Mouse (Mus musculus) intestine, embryonic 14.5 days (tissue): ENCODE measurements around the gene Ifrd2. TPM values are rescaled to one million over a fixed set of nuclear protein-coding genes. Genes with fewer than 3 reads are reported as not detected.

Experiments
- ATAC-seq: fragments of 200-750 bp; cut with Nextera tagmentation; replicated peaks from 2 replicates; pipeline ENCODE4 v1.8.0; 2017; ENCODE audit warnings: low read depth, moderate number of reproducible peaks, moderate TSS enrichment, moderate library complexity; ENCODE audit not compliant: low FRiP score, low TSS enrichment
- DNase-seq: peaks from one replicate; pipeline ENCODE4 v3.0.0-alpha.2; 2018; ENCODE audit warnings: low spot score
- H3K27ac ChIP-seq: fragments of 300-500 bp; sonication (generic); 2 replicates; pipeline ENCODE4 v1.5.1; 2014; ENCODE audit warnings: low read depth, mild to moderate bottlenecking, control low read depth
- H3K27me3 ChIP-seq: fragments of 300-500 bp; sonication (generic); replicated peaks from 2 replicates; pipeline ENCODE4 v1.6.1; 2014; ENCODE audit warnings: low read length, control low read depth; ENCODE audit not compliant: control insufficient read depth, insufficient read depth
- H3K36me3 ChIP-seq: fragments of 300-500 bp; sonication (generic); 2 replicates; pipeline ENCODE4 v1.6.1; 2014; ENCODE audit warnings: low read length, control low read depth; ENCODE audit not compliant: control insufficient read depth, insufficient read depth
- H3K4me1 ChIP-seq: fragments of 300-500 bp; sonication (generic); replicated peaks from 2 replicates; pipeline ENCODE4 v1.6.1; 2014; ENCODE audit warnings: low read length, control low read depth, mixed read lengths; ENCODE audit not compliant: control insufficient read depth, insufficient read depth
- H3K4me2 ChIP-seq: fragments of 300-500 bp; sonication (generic); 2 replicates; pipeline ENCODE4 v1.6.1; 2014; ENCODE audit warnings: low read length
- H3K4me3 ChIP-seq: fragments of 300-500 bp; sonication (generic); 2 replicates; pipeline ENCODE4 v1.5.1; 2014; ENCODE audit warnings: low read depth, low read length, control low read depth, mixed read lengths
- H3K9ac ChIP-seq: fragments of 300-500 bp; sonication (generic); 2 replicates; pipeline ENCODE4 v1.6.1; 2014; ENCODE audit warnings: mild to moderate bottlenecking, low read length
- H3K9me3 ChIP-seq: fragments of 300-500 bp; sonication (generic); 2 replicates; pipeline ENCODE4 v1.6.1; 2016; ENCODE audit warnings: low read length, control low read depth; ENCODE audit not compliant: control insufficient read depth
- WGBS: fragments of 180-500 bp; shearing (Covaris S2); extraction: QIAGEN DNeasy Blood & Tissue Kit; methylation state at CpG from one replicate; pipeline ENCODE4 v1.1.7; 2014; 5-methylcytosine and 5-hydroxymethylcytosine counted together
- polyA plus RNA-seq: library from polyadenylated mRNA; unstranded; fragments of >200 nt; fragmentation: Nextera tagmentation; extraction: Ambion mirVana; gene quantifications from 2 replicates; pipeline ENCODE4 v1.2.1, GENCODE M21; 2014

The Ifrd2 gene
- polyA plus RNA-seq, 1 experiment from 2014 or later, result 77.4 TPM

DNA sequence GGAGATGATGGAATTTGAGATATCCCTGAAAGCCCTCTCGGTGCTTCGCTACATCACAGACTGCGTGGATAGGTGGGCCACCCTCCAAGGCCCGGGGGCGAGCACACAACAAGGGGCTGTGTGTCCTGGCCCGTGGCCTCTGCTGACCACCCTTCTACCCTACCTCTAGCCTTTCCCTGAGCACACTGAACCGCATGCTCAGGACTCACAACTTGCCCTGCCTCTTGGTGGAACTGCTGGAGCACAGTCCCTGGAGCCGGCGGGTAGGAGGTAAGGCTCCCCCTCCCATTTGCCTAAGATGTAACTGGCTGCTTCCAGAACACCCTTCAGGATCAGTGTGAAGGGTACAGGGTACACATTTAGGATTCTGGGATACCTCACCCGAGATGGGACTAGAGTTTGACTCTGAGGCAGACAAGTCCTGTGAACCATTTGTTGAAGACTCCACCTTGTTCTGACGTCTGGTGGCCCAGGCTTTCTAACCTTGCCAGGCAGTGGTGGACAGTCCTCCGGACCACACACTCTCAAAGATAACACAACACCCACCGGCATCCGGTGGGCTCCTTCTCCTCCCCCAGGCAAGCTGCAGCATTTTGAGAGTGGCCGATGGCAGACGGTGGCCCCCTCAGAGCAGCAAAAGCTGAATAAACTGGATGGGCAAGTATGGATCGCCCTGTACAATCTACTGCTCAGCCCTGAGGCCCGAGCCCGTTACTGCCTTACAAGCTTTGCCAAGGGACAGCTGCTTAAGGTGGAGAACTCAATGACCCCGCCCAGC is 38.0 kb upstream of the Ifrd2 start:
- peaks cover 40% of the 10 kb centered on the region for H3K4me1 ChIP-seq

DNA sequence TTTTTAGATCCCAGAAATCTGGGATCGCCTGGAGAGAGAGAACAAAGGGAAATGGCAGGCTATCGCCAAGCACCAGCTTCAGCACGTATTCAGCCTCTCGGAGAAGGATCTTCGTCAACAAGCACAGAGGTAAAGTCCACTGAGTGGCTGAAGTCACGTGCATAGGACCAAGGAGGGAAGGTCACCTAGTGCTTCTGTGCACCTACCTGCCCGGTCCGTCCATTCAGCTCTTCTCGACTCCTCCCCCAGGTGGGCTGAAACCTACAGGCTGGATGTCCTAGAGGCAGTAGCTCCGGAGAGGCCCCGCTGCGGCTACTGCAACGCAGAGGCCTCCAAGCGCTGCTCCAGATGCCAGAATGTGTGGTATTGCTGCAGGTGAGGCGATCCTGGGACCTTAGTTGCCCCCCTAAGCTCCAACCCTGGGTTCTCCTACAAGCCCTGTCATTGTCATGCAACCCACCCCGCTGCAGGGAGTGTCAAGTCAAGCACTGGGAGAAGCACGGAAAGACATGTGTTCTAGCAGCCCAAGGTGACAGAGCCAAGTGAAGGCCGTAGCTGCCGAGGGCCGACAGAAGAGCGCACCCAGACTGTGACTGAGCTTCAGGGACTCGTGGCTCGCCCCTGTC is 36.8 kb upstream of the Ifrd2 start:
- 37% methylated on average over 23 of the region's 23 CpGs for WGBS
- Histone ChIP-seq H3K36me3 (no peaks in the 10 kb centered on the region), H3K4me1 (peaks cover 42% of the 10 kb centered on the region), H3K27ac (peak overlapping the region; percentile 54; the same call in 1 of the 2 replicates), H3K4me2 (peak overlapping the region; percentile 98), H3K9ac (peak overlapping the region; percentile 65), H3K27me3 (no peaks in the 10 kb centered on the region), H3K4me3 (peak overlapping the region; percentile 46; the same call in 1 of the 2 replicates), H3K9me3 (no peaks in the 10 kb centered on the region)
- DNase-seq (no peak), ATAC-seq (no peak)

More for the DNA sequence above, 38.0 kb upstream of the Ifrd2 start:
- no peak for ATAC-seq
- Histone ChIP-seq H3K4me3 (no peak overlapping the region), H3K27me3 (no peaks in the 10 kb centered on the region), H3K9ac (no peak overlapping the region), H3K27ac (no peak overlapping the region), H3K9me3 (no peaks in the 10 kb centered on the region), H3K36me3 (peaks cover 10% of the 10 kb centered on the region), H3K4me2 (no peak overlapping the region)
- no peak for DNase-seq
- WGBS, result 83% methylated on average over 20 of the region's 20 CpGs

DNA sequence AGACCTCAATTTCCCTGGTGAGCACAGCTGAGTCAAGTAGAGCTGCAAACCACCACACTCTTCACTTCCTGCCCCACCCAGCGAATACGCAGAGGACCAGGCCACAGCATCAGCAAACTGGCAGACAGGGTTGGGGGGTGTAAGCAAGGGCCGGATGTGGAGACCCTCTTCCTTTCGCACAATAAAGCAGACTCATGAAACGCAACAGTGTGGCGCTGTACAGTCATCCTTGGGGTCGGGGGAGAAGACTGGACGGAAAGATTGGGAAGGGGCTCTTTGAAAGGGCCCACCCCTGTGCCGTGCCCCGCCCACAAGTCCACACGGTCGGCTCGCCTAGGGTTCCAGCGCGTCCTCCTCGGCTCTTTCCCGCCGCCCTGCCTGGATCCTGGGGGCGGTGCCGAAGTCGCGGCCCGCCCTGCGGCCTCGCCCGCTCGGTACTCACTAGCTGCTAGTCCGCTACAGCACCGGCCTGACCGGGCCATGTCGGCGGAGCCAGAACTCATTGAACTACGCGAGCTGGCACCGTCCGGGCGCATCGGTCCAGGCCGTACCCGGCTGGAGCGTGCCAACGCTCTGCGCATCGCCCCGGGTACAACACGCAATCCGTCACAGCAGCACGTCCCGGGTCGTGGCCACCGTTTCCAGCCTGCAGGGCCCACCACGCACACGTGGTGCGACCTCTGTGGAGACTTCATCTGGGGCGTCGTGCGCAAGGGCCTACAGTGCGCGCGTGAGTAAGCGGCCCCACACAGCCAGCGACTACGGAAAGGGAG is 36.1 kb upstream of the Ifrd2 start, which contains the start of gene Rassf1:
Rassf1 (plus strand) TSS at position 439 of the 773 bp plus-strand sequence.
- peak; percentile 78 for DNase-seq
- no peaks in the 10 kb centered on the region for H3K27me3 ChIP-seq
- H3K9ac ChIP-seq, result peak within 1 kb of the TSS; percentile 65
- H3K36me3 ChIP-seq, result no peaks in the 10 kb centered on the region
- peak within 1 kb of the TSS; percentile 46 for H3K4me3 ChIP-seq
- H3K4me2 ChIP-seq, result peak within 1 kb of the TSS; percentile 98
- H3K9me3 ChIP-seq, result no peaks in the 10 kb centered on the region
- peaks cover 49% of the 10 kb centered on the region for H3K4me1 ChIP-seq
- H3K27ac ChIP-seq, result peak within 1 kb of the TSS; percentile 54
- under 1% methylated on average over 63 of the region's 63 CpGs for WGBS
- peak; percentile 24 for ATAC-seq

DNA sequence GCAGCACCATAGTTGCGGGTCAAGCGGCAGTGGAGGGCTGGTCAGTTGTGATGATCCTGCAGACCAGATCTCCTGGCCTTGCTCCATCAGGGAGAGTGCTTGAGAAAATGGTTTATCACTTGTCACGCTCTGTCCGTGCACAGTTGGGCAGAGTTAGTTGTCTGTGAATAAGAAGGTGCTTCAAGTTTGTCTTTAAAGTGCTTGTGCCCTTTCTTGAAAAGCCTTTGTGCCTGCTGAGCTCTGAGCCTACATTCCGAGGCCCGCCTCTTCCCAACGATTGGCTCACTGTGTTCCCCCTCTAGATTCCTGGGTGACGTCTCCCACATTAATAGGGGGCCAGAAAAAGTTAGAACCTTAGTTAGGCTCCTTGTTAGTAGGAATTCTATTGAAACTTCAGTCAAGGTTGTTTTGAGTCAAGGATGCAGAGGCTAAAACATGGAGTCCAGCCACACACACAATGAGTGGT is 35.5 kb upstream of the Ifrd2 start:
- H3K27ac ChIP-seq, result peak overlapping the region; percentile 54; the same call in 1 of the 2 replicates
- H3K36me3 ChIP-seq, result peaks cover 4% of the 10 kb centered on the region
- ATAC-seq, result no peak
- peaks cover 48% of the 10 kb centered on the region for H3K4me1 ChIP-seq
- H3K4me3 ChIP-seq, result peak overlapping the region; percentile 46
- H3K9ac ChIP-seq, result peak overlapping the region; percentile 65
- WGBS, result 13% methylated on average over 8 of the region's 8 CpGs
- H3K27me3 ChIP-seq, result no peaks in the 10 kb centered on the region
- no peaks in the 10 kb centered on the region for H3K9me3 ChIP-seq
- DNase-seq, result no peak
- H3K4me2 ChIP-seq, result peak overlapping the region; percentile 98

DNA sequence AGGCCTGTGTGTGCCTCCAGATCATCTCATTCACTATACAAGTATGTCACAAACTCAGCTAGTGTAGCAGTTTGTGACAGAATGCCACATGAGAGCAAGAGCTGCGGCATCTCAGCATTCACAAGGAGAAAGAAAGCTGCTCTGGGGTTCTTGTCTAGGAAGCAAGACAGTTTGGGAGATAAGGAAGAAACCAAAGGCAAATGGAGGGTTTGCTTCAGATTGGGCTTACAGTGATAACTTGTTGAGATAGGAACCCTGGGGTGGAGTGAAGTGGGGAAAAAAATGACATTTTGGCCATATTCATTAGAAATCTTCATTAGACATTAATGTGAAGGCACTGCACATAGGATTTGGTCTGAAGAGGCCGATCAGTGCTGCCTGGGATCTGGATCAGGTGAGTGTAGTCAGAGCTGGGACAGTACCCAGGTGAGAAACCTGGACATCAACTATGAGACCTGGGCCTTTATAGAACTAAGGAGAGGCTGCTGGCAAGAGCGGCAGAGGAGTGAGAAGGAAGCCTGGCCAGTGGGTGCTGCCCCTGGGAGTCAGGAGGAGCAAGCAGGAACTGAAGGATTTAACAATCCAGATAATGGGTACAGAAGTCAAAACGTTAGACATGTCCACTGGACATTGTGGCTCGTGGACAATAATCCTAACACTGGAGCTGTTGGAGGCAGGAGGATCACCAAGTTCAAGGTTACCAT is 34.6 kb upstream of the Ifrd2 start:
- DNase-seq, result no peak
- WGBS, result 78% methylated on average over 5 of the region's 5 CpGs
- H3K27ac ChIP-seq, result no peak overlapping the region
- peaks cover 13% of the 10 kb centered on the region for H3K36me3 ChIP-seq
- peaks cover 42% of the 10 kb centered on the region for H3K4me1 ChIP-seq
- peak overlapping the region; percentile 57 for H3K4me3 ChIP-seq
- H3K27me3 ChIP-seq, result no peaks in the 10 kb centered on the region
- peak overlapping the region; percentile 59; the same call in 1 of the 2 replicates for H3K9ac ChIP-seq
- H3K9me3 ChIP-seq, result no peaks in the 10 kb centered on the region
- H3K4me2 ChIP-seq, result peak overlapping the region; percentile 98
- ATAC-seq, result no peak

DNA sequence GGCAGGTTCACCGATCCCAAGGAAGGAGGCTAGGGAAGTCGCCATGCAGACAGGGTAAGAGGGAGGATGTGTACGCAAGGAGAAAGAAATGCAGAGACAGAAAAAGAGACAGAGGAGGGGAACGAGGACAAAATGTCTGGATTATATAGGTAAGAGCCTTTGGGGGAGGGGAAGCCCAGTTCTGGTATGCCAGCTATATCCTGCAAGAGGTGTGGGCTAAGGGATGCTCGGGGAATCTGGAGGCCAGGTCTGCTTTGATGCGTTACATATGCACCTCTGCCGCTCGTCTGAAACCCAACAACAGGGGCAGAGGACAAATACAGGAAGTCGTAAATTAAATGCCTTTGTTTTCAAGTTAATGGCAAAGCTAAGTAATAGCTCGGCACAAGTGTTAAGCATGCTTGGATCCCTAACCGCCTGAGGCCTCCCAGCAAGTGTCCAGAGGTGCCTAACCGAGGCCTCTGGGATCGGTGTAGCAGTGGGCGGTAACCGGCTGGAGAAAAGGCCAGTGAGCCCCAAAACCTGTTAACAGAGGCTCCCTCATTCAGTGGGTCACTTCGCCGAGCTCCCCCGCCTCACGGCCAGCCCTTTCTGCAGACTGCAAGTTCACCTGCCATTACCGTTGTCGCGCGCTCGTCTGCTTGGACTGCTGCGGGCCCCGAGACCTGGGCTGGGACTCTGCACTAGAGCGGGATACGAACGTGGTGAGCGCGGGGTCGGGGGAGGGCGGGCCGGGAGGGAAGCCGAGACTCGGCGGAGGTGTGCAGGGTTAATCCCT is 33.7 kb upstream of the Ifrd2 start:
- peak overlapping the region; percentile 57 for H3K4me3 ChIP-seq
- peaks cover 22% of the 10 kb centered on the region for H3K36me3 ChIP-seq
- H3K27me3 ChIP-seq, result no peaks in the 10 kb centered on the region
- peak overlapping the region; percentile 98 for H3K4me2 ChIP-seq
- DNase-seq, result no peak
- 4% methylated on average over 37 of the region's 37 CpGs for WGBS
- H3K9ac ChIP-seq, result peak overlapping the region; percentile 59
- H3K4me1 ChIP-seq, result peaks cover 42% of the 10 kb centered on the region
- H3K9me3 ChIP-seq, result no peaks in the 10 kb centered on the region
- H3K27ac ChIP-seq, result peak overlapping the region; percentile 95
- ATAC-seq, result peak; percentile 64

DNA sequence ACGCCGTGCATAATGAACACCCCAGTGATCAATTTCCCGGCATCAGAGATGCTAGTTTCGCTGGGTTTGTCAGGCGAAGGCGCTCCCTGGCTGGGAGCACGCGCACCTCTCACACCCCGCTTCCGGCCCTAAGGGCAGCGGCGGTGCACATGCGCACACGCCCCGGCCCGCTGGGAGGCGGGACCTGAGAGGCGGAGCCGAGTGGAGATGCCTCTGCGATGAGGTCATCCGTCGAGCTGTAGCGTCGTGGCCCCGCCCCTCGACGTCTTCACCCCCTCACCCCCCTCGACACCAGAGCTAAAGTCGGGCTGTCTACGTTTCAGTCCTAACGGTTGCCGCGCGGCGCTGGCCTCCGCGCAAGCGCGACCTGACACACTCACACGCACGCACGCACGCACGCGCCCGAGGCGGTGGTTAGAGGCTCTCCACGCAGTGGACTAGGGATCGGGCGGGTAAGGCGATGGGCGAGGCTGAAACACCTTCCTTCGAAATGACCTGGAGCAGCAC is 33.1 kb upstream of the Ifrd2 start:
- peaks cover 28% of the 10 kb centered on the region for H3K36me3 ChIP-seq
- H3K4me1 ChIP-seq, result peaks cover 42% of the 10 kb centered on the region
- no peaks in the 10 kb centered on the region for H3K27me3 ChIP-seq
- under 1% methylated on average over 53 of the region's 53 CpGs for WGBS
- H3K4me3 ChIP-seq, result peak overlapping the region; percentile 57
- H3K27ac ChIP-seq, result peak overlapping the region; percentile 95
- H3K9ac ChIP-seq, result peak overlapping the region; percentile 66
- DNase-seq, result peak; percentile 93
- H3K4me2 ChIP-seq, result peak overlapping the region; percentile 98
- H3K9me3 ChIP-seq, result no peaks in the 10 kb centered on the region
- peak; percentile 89 for ATAC-seq
